Mouse (Mus musculus): ENCODE data around the gene Prkcz.

Prkcz gene

GRCm38 (mm10) chr4:155308679-155309078 lies 52.5 kb downstream of the Prkcz start:
- no peak for DNase-seq (ENCODE audit: low spot score)

- peak; percentile 91 for DNase-seq (ENCODE audit: low spot score)
Measured at GRCm38 (mm10) chr4:155308068-155308467, 53.1 kb downstream of the Prkcz start.

GRCm38 (mm10) chr4:155307591-155307990 lies 53.6 kb downstream of the Prkcz start:
- DNase-seq (ENCODE audit: low spot score) = no peak

- no peak for DNase-seq (ENCODE audit: low spot score)
Measured at GRCm38 (mm10) chr4:155306356-155307242, 54.6 kb downstream of the Prkcz start.

- DNase-seq (ENCODE audit: low spot score) = no peak
Measured at GRCm38 (mm10) chr4:155305531-155306031, 55.6 kb downstream of the Prkcz start.

- no peak for DNase-seq (ENCODE audit: low spot score)
Measured at GRCm38 (mm10) chr4:155304508-155305096, 56.6 kb downstream of the Prkcz start.

- DNase-seq (ENCODE audit: low spot score) = no peak
Measured at GRCm38 (mm10) chr4:155301965-155302364, 59.2 kb downstream of the Prkcz start.

GRCm38 (mm10) chr4:155301098-155301447 lies 60.1 kb downstream of the Prkcz start:
- no peak for DNase-seq (ENCODE audit: low spot score)

GRCm38 (mm10) chr4:155300421-155301097 lies 60.6 kb downstream of the Prkcz start:
- DNase-seq (ENCODE audit: low spot score) = no peak

GRCm38 (mm10) chr4:155298826-155299225 lies 62.3 kb downstream of the Prkcz start:
- DNase-seq (ENCODE audit: low spot score) = no peak

GRCm38 (mm10) chr4:155297057-155297456 lies 64.1 kb downstream of the Prkcz start:
- DNase-seq (ENCODE audit: low spot score) = peak; percentile 60

- no peak for DNase-seq (ENCODE audit: low spot score)
Measured at GRCm38 (mm10) chr4:155295996-155296395, 65.2 kb downstream of the Prkcz start.

GRCm38 (mm10) chr4:155295026-155295590 lies 66.1 kb downstream of the Prkcz start:
- no peak for DNase-seq (ENCODE audit: low spot score)

- no peak for DNase-seq (ENCODE audit: low spot score)
Measured at GRCm38 (mm10) chr4:155294381-155294780, 66.8 kb downstream of the Prkcz start.

- DNase-seq (ENCODE audit: low spot score) = no peak
Measured at GRCm38 (mm10) chr4:155292863-155293262, 68.3 kb downstream of the Prkcz start.

- DNase-seq (ENCODE audit: low spot score) = no peak
Measured at GRCm38 (mm10) chr4:155290045-155290444, 71.1 kb downstream of the Prkcz start.

- no peak for DNase-seq (ENCODE audit: low spot score)
Measured at GRCm38 (mm10) chr4:155288586-155288985, 72.6 kb downstream of the Prkcz start.

GRCm38 (mm10) chr4:155287713-155288112 lies 73.4 kb downstream of the Prkcz start:
- DNase-seq (ENCODE audit: low spot score) = no peak

GRCm38 (mm10) chr4:155286090-155286489 lies 75.1 kb downstream of the Prkcz start:
- DNase-seq (ENCODE audit: low spot score) = no peak

- peak; percentile 45 for DNase-seq (ENCODE audit: low spot score)
Measured at GRCm38 (mm10) chr4:155284521-155285379, 76.4 kb downstream of the Prkcz start.

- no peak for DNase-seq (ENCODE audit: low spot score)
Measured at GRCm38 (mm10) chr4:155283585-155283984, 77.6 kb downstream of the Prkcz start.
